Mouse (Mus musculus): Measurements from ENCODE around the gene Mst1.
A peak's percentile ranks its signal among the peaks of the same experiment; 100 is the strongest.

The Mst1 gene

GRCm38 (mm10) chr9:108057262-108057562 lies 23.0 kb upstream of the Mst1 start:
- no peak for DNase-seq (ENCODE audit: low spot score)

DNA sequence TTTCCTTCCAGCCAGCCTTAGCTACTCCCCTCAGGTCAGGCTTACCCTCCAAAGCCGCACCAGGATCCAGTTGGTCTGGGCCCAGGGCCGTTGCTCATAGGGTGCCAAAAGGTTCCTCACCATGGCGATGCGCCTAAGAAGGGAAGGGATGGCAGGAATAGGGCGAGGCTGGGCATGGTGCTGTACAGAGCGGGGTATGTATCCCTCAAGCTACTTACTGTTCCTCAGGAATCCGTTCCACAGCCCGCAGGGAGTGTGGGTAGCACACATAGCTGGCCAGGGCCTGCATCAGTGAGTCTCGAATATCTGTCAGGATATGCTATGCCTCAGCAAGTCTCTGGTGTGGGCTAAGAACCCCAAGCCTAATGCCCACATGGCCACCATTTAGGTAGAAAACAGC lies 21.9 kb upstream of the Mst1 start:
- DNase-seq (ENCODE audit: low spot score) = no peak

DNA sequence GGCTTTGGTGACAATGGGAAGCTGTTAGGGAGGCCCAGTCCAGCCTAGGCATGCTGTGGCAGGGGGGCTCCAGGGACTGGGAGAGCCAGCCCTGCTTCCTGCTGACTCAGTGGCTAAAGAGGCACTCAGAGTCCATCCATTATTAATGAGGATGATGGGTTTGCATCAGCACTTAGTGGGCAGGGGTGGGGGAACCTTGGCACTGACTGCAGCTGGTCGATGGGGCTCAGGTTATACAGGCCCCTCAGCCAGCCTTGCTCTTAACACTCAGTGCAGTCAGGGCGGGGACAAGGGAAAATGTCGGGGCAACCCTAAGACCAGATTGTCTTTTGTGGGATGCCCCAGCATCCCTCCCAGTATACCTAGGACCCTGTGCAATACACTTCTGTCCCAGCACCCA lies 18.1 kb upstream of the Mst1 start:
- no peak for DNase-seq (ENCODE audit: low spot score)

GRCm38 (mm10) chr9:108063361-108063760 lies 16.9 kb upstream of the Mst1 start:
- no peak for DNase-seq (ENCODE audit: low spot score)

DNA sequence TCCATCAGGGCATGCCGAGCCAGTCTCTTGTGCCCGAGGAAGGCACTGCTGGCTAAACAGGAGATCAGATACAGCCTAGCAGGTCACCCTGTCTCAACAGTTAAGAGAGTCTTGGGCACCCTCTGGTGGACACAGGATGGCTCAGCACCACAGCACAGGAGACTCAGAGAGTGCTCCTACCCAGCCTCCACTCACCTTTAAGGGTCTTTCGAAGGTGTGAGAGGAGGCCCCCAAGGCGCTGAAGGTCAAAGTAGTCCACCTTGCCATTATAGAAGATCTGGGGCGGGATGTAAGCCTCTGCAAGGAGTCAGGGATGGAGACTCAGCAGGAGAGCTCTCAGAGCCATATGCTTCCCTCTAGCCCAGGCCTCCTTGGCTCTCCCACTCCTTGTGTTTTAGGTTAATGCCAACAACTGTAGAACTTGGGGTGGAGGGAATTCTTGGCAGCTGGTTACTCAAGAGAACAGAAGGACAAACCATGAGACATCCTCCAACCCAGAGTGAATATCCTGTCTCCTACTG lies 14.7 kb upstream of the Mst1 start:
- DNase-seq (ENCODE audit: low spot score) = peak; percentile 80

GRCm38 (mm10) chr9:108067199-108067598 lies 13.0 kb upstream of the Mst1 start:
- no peak for DNase-seq (ENCODE audit: low spot score)

- DNase-seq (ENCODE audit: low spot score) = peak; percentile 92
These were observed 12.3 kb upstream of the Mst1 start for GRCm38 (mm10) chr9:108067900-108068299.

GRCm38 (mm10) chr9:108069007-108069406 lies 11.2 kb upstream of the Mst1 start:
- no peak for DNase-seq (ENCODE audit: low spot score)

DNA sequence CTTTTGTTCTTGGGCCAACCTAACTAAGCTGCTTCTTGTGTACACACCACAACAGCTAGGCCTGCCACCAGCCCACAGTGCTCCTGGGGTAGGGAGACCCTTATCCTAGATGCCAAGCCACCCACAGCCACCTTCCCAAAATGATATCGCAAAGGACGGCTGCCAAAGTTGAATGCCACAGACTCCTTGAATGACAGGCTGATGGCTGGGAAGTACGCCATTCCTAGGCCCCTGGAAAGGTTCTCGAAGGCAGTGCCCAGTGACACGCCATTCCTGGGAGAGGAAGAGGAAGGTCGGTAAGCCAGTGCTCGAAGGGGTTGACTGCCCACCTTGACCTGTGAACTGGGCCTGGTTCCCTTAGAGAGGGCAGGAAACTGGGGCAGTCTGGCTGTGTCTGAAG lies 10.7 kb upstream of the Mst1 start:
- no peak for DNase-seq (ENCODE audit: low spot score)

DNA sequence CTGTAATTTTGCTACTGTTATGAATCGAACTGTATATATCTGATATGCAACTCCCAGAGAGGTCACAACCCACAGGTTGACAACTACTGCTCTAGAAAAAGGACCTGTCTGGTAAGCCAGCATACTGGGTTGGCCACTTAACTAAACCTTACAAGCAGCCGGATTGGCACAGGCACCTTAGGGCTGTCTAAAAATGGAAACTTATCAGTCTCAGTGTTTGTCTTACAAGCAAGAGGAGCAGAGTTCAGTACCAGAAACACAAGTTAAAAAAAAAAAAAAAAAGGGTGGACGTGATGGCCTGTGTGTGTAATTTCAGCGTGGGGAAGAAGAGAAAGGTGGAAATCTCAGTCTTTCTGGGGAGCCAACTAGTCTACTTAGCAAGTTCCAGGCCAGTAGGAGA lies 8.4 kb upstream of the Mst1 start:
- DNase-seq (ENCODE audit: low spot score) = no peak

GRCm38 (mm10) chr9:108072481-108072924 lies 7.7 kb upstream of the Mst1 start:
- no peak for DNase-seq (ENCODE audit: low spot score)

- DNase-seq (ENCODE audit: low spot score) = no peak
These were observed 6.9 kb upstream of the Mst1 start for GRCm38 (mm10) chr9:108073141-108073930.

GRCm38 (mm10) chr9:108082549-108082948 lies 2.3 kb downstream of the Mst1 start:
- DNase-seq (ENCODE audit: low spot score) = no peak

- DNase-seq (ENCODE audit: low spot score) = no peak
These were observed 2.8 kb downstream of the Mst1 start, which contains the start of gene Rnf123 for GRCm38 (mm10) chr9:108082988-108083431. Gene Rnf123 (minus strand): TSS chr9:108083346.

GRCm38 (mm10) chr9:108083561-108083960 lies 3.3 kb downstream of the Mst1 start:
- DNase-seq (ENCODE audit: low spot score) = no peak

- no peak for DNase-seq (ENCODE audit: low spot score)
These were observed 5.0 kb downstream of the Mst1 start for GRCm38 (mm10) chr9:108085261-108085660.

DNA sequence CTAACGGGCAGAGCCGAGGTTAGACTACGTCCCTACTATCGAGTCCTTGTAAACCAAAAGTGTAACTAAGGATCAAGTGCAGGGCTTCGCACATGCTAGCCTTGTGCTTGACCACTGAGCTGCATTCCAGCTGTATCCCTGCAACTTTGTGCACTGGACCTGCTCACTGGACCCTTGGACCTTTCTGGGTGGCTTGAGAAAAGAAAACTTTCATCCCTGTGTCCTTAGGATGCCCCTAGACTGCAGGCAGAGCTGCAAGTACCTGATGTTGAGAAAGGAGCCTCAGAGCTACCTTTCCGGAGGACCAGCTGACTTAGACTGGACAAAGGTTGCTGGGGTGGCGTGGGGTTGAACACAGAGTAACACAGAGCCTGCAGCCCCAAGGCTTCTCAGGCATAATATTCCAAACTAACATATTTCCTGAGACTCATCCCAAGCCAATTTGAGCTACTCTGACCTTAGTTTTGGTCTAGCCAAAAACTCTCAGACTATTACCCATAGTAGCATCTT lies 10.4 kb downstream of the Mst1 start:
- no peak for DNase-seq (ENCODE audit: low spot score)

- no peak for DNase-seq (ENCODE audit: low spot score)
These were observed 13.3 kb downstream of the Mst1 start for GRCm38 (mm10) chr9:108093586-108093985.

- DNase-seq (ENCODE audit: low spot score) = peak; percentile 97
These were observed 14.1 kb downstream of the Mst1 start, which contains the start of gene Apeh for GRCm38 (mm10) chr9:108094184-108094941. Gene Apeh (minus strand): TSS chr9:108094606.

DNA sequence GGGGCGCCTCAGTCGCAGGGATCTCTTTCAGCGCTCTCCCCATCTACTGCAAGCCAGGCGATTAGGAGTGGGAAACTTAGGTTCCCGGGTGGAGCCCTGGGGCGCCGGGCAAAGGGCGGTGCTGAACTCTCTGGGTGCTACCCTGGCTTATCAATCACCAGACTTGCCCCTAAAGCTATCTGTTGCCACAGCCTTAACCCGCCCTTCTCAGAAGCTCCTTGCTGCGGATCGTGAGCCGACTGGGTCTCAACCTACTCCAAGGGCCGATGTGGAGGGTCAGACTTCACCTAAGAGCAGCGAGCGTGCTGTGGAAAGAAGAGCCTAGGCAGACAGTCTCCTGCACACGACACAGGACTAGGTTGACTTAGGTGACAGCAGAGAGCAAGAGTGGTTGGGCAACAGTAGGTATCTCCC lies 14.8 kb downstream of the Mst1 start:
- DNase-seq (ENCODE audit: low spot score) = peak; percentile 45

- DNase-seq (ENCODE audit: low spot score) = peak; percentile 86
These were observed 15.3 kb downstream of the Mst1 start for GRCm38 (mm10) chr9:108095518-108095917.

GRCm38 (mm10) chr9:108095949-108096712 lies 15.9 kb downstream of the Mst1 start:
- no peak for DNase-seq (ENCODE audit: low spot score)

Data from embryo, embryonic 10.5 days (tissue).